Mouse (Mus musculus): ENCODE measurements around the gene Tal1.

Tal1 gene

GRCm38 (mm10) chr4:115074789-115075188 is 18.6 kb downstream of the Tal1 start:
- no peak for DNase-seq

DNA sequence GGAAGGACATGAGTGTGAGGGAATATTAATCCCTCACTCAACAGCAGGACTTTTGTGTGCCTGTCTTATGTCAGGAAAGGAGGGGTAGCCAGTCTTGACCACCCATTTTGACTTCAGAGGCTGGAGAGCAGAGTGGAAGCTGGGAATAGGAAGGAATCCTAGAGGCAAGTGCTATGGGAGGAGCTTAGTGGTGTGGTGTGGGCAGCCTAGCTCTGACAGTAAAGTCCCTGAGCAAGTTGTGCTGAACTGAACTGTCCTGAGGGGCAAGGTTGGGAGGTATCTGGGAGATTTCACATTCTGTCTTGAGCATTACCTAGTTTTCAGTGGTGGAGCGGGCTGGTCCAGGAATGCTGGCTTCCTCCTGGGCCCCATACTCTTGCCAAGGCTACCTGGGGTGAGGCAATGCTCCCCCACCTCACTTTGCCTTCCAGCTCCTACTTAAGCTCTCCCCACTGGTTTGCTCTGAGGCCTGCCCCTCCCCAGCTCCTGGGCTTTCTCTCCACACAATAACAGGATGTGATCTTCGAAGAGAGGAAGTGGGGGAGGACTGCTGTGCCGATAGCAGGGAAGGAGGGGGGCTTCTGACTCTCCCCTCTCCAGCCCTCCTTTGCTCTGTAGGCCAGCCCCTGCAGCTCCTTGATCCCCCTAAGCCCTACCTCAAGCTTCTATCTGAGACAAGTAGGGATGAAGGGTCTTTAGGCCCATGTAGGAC is 19.1 kb downstream of the Tal1 start:
- DNase-seq, result peak; percentile 48

DNA sequence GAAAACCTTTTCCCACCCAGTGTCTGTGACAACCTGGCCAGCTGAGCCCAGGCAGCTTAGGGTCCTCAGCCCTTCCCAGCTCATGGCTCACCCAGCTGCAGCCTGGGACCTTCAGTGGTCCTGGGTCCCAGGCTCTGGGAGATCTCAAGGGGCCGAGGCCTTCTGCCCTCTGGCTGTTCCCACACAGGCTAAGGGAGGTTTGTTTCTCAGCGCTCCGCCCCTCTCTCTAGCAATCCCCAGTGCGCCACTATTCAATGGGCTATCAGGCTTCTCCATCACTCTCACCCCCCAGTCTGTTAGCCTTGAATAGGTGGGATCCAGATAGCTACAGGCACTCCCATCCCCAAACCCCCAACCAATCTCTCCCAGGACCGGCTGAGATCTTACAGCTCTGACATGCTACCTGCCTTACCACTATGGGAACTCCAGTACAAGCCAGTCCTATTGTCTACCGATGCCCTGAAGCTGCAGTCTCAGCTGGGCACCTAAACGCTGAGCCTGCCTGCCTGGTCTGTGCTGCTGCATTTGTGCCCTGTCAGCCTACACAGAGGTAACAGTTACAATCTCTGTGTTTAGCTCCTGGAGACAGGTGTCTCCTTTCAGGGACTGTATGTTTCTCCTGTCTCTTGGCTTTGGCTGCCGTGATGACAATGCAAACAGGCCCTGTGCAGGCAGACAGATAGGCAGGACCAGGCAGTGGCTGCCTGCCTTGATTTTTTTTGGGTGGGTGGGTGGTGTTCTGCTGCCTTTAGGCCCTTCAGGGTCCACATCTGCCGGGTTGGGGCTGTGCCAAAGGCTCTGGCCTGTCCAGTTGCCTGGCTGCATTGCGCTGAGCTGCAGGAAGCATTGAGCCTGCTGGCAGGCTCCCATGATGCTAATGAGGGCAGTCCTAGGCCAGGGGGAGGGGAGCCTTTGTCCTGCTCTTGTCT is 22.9 kb downstream of the Tal1 start:
- DNase-seq, result no peak

DNA sequence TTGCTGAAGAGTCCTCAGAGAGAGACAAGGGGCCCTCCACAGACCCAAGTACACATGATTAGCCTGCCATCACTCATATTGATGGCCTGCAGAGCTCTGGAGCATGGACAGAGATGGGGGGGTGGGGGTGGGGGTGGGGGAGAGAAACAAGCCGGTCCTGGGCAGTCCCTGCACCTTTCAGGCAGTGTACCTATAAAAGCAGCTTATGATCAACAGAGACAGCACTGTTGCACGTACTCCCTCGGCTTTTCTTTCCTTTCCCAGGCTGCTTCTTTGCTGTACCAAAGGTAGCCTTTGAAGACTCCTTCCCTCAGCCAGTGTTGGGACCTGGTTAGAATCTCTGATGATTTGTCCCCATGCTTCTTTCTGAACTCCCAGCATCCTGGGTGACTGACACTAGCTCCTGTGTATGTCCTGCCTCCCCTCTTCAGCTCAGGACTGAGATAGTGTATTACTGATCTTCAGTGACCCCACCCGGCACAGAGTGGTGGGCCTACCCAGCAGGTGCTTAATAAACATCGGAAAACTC is 23.7 kb downstream of the Tal1 start:
- no peak for DNase-seq

DNA sequence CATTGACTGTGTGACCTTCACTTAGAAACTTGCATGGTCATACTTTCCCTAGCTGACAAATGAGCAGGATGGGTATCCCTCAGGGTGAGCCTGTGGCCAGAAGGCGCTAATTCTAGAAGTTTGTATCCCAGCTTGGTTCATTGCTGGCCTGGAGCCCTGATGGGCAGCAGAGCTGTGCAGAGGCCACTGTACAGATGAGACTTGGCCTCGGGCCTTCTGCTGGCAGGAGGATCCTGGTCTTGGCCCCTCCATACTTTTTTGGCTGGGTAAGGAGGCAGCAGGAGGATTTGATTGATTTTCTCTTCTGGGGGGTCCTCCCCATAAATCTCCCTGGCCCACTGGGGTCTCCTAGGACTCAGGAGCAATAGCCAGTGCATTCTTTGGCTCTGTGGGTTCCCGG is 26.8 kb downstream of the Tal1 start:
- no peak for DNase-seq

DNA sequence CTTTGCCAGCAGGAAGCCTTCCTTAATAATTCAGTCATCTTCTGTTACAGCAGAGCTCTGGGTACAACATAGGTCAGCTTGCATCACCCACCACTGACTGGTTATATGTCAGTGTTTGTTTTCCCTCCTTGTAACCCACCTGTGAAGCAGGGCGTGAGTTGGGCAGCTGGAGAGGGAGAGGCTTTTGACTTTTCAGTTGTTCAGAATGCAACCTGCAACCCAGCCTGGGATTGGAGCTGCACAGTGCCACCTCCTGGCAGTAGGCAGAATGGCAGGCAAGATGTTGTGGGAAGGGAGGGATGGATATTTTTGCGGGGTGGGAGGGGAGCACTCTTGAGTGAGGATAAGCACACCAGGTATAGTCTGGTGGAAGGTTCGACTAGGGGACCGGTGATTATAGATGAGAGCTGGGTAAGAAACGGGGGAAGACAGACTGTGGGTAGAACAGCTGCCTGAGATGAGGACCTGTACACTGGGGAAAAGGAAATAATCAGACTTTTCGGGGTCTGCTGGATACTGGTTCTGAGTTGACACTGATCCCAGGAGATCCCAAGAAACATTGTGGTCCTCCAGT is 29.4 kb downstream of the Tal1 start:
- peak; percentile 74 for DNase-seq

DNA sequence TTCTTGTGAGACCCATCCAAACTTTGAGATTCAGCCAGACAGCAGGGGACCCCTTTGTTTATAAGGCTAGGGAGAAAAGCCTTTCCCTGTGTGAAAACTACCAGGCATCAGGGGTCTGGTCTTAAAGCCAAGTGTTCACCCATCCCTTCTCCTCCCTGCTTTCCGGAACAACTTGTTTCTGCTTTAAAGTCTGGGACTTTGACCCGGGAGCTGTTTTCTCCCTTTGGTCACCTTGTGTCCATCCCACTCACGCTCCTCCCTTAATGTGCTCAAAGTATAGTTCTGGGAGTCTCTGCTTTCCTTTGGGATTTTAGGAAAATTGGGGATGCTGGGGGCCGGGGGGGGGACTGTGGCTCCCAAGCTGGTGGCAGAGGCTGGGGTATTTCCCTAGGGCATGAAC is 30.0 kb downstream of the Tal1 start:
- DNase-seq, result no peak

GRCm38 (mm10) chr4:115086763-115087415 is 30.7 kb downstream of the Tal1 start:
- DNase-seq, result no peak

DNA sequence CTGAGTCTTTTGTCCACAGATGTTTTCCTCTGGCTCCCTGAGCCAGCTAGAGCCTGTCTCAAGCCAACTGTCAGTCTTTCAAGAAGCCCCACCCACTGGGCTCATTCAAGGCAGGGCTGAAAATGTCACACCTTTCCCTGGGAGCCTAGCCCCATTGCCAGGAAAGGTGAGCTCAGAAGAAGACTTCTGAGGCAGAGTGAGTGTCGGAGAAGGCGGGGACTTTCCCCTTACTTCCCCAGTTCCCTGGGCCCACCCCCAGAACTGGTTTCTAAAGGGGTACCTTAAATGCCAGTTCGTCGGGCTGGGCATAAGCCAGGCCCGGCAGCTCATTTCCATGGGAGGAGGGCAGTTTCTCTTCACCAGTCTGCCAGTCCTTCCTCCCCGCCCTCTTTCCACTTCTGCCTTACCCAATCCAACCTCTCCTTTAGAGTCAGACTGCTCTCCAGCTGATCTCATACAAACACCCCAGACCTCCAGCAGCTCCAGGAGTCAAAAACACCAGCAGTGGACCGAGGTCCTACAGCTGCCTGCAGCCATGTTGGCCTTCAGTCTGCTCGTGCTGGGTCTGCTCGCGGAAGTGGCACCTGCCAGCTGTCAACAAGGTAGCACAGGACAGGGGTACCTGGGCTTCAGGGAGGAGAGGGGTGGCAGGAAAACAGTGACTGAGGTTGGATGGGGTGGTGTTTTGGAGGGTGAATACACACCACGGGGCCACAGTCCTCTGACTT is 32.5 kb downstream of the Tal1 start, which contains the start of gene Pdzk1ip1:
Gene Pdzk1ip1, plus strand, starts transcription at position 98 of the 728 bp plus-strand sequence.
- no peak for DNase-seq

GRCm38 (mm10) chr4:115090592-115090991 is 34.4 kb downstream of the Tal1 start:
- DNase-seq, result no peak

DNA sequence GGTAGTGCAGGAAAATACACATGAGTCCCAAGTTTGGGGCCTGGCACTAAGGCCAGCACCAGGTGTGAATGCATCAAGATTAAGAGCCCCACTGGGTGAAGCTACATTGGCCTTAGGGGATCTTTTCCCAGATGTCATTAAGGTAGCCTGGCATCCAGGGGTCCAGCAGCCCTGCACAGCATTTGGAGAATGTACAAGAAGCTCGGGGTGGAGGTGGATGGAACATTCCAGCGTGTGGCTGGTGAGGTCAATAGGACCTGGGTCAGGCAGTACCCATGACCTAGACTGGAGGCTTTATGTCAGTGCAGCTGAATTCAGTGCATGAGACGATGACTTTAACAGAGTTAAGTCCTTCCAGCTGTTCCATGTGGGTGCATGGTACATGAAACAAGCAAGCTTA is 35.6 kb downstream of the Tal1 start:
- DNase-seq, result no peak

- DNase-seq, result no peak
Observed at GRCm38 (mm10) chr4:115093331-115093864, 37.2 kb downstream of the Tal1 start.

DNA sequence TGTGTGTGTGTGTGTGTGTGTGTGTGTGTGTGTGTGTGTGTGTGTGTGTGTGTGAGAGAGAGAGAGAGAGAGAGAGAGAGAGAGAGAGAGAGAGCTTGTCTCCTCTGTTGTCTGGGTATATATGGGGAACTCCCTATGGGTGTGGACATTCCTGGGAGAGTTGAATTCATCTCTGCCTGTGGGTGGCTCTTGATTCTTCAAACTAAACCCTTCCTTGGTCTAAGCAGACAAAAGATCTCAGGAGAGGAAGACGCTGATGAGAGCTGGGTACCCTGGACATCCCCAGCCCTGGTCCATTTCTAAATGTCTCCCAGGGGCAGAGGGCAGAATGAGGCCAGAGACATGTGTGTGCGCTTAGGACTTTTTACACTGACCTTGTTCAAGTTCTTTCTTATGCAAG is 37.8 kb downstream of the Tal1 start:
- no peak for DNase-seq

DNA sequence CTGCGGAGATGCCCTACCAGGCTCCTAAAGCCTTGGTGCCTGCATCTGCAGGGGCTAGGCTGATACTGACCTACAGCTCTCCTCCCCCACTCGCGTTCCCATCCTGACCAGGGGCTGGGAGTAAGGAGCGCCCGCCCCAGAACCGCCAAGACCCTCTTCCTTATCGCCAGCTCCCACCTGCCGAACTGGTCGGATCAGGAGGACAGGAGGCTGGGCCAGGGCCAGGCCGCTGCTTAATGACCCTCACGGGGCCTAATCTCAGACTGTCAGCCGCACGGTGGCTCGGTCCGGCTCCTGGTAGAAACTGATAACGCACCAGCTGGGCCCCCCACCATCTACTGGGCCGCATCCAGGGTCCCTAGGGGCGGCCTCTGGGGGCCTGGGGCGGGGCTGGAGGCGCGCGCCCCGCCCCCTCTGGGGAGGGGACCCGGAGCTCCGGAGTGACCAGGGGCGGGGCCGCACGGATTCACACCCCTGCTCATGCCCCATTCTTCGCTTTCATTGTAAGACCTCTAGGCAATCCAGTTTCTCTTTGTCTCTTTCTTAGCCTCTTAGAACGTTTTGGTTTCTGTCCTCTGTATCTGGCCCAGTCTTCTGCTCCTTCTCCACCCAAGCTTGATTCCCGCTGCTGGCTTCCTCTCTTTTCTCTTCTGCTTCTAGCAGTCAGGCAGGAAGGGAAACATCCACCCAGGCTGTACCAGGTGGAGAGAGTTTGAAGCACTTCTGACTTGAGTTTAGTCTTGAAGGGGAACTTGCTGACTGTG is 39.6 kb downstream of the Tal1 start:
- no peak for DNase-seq

DNA sequence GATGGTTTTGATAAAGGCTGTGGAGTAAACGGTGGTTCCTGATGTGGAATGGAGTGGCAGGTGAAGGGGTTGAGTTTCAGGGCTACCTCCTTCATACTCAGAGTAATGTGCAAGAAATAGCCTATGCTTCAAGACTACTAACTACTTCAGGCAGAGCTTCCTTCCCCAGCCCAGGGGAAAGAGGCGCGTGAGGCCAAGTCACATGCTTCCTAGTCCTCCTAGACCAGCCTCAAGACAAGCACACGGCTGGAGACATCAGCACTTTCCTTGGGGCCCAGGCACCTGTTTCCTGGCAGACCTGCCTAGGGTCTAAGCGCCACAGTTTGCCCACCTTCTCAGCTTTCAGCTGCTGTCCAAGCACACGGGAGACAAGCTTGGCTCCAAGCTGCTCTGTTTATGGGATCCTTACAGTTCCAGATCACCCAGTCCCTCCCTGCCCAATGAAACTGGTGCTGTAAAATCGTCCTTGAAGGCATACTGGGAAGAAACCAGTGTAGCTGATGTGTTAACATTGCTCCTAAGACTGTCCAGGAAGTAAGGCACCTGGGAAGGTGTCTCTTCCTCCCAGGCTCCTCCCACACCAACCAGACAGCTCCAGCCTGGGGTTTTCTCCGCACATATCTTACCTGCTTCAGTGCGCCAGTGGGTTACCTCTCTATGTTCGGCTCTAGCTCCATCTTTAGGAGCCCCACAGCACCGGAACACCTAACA is 40.4 kb downstream of the Tal1 start:
- no peak for DNase-seq

GRCm38 (mm10) chr4:115097146-115097496 is 40.9 kb downstream of the Tal1 start:
- no peak for DNase-seq

DNA sequence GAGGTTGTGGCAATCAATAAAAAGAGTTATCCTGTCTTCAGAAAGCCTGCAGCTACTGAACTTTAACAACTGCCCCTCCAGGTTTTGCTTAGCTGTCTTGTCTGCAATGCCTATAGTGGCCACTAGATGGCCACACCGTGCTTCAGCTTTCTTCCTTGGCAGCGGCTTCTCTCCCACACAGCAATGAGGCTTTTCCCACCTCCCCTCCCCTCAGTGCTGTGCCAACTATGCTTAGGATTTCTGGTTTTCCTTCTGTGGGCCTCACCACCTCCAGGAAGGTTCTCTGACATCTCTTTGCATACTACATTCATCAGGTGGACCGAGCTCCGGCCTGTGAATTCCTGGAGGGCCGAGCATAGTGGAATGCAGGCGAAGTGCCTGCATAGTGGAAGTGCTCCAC is 45.5 kb downstream of the Tal1 start:
- DNase-seq, result peak; percentile 63

DNA sequence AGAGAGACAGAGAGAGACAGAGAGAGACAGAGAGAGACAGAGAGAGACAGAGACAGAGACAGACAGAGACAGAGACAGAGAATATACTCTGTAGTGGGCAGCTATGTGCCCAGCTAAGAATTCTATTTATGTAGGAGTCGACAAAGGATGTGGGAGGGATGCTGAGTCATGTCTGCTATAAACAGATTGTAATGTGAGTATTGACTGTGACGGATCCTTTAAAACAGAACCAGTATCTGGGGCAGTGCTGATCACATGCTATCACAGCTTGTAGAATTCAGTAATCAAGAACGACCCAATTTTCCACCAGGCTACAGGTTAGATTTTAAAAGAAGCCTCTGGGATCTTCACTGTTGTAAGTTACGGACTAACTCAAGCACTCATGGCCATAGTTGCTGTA is 47.3 kb downstream of the Tal1 start:
- no peak for DNase-seq

- no peak for DNase-seq
Observed at GRCm38 (mm10) chr4:115111167-115111566, 54.9 kb downstream of the Tal1 start.

DNA sequence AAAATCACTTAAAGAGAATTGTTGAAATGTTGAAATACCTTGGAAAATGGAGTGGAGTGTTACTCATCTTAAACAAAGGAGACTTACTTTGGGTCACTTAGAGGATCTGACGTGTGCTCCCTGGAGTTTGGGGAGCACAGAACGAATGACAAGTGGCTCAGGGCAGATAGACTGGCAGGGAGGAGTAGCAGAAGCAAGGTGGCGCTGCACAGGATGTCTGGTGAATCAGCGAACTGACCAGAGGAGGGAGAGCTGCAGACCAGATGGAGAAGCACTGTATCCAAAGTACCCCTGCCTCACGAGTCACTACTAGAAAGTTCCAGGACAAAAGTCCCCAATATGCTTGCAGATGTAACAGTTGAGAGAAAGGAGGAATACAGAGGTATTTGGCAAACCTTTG is 57.0 kb downstream of the Tal1 start:
- no peak for DNase-seq

DNA sequence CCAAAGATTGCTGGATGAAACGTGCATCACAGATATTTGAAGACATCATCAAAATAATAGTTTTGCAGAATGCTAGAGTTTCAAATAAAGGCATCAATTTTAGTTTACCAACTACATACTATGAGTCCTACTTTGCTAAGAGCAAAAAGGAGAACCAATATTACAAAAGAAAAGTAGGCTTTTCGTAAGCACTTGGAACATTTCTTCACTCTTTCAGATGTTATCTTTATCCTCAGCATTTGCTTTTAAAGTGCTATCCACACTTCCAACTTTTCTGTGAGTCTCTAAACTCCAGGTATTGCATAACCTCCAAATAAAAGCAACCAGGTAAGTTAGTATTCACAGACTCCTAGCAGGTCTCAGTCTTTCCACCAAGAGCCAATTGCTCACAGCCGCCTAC is 63.4 kb downstream of the Tal1 start:
- no peak for DNase-seq
